Mouse (Mus musculus) inflammation-experienced regulatory T-cells, adult 6 months (primary cell): ENCODE results near the gene Fzd9. TPM values are rescaled to one million over a fixed set of nuclear protein-coding genes. Genes with fewer than 3 reads are reported as not detected.
"Not testable (repeated sequence)": the region's sequence is repeated elsewhere in the genome, so short reads cannot be mapped to it uniquely, and the experiment has no call there.

Experiments
- ATAC-seq: one replicate; pipeline ENCODE4 v1.8.0; 2017
- polyA plus RNA-seq, 3 experiments: library from polyadenylated mRNA; unstranded; fragments of 100-300 nt; shearing (Covaris generic); gene quantifications; one replicate each; pipeline ENCODE4 v1.2.1; 2017

The Fzd9 gene
- polyA plus RNA-seq, 3 experiments from 2014 or later: 0.15 TPM; not detected in 2

GRCm38 (mm10) chr5:135248956-135249676 lies 1.9 kb downstream of the Fzd9 start:
- no peak for ATAC-seq

- no peak for ATAC-seq
These were observed 3.7 kb downstream of the Fzd9 start for GRCm38 (mm10) chr5:135247337-135247736.

- no peak for ATAC-seq
These were observed 4.5 kb downstream of the Fzd9 start for GRCm38 (mm10) chr5:135246531-135246930.

- ATAC-seq: no peak
These were observed 7.9 kb downstream of the Fzd9 start for GRCm38 (mm10) chr5:135243166-135243565.

GRCm38 (mm10) chr5:135242608-135243007 lies 8.4 kb downstream of the Fzd9 start:
- ATAC-seq: no peak

GRCm38 (mm10) chr5:135242136-135242535 lies 8.9 kb downstream of the Fzd9 start:
- ATAC-seq: no peak

GRCm38 (mm10) chr5:135241474-135241873 lies 9.6 kb downstream of the Fzd9 start:
- ATAC-seq: no peak

- ATAC-seq: no peak
These were observed 12.2 kb downstream of the Fzd9 start for GRCm38 (mm10) chr5:135238832-135239231.

- ATAC-seq: no peak
These were observed 14.5 kb downstream of the Fzd9 start for GRCm38 (mm10) chr5:135236571-135236970.

- ATAC-seq: no peak
These were observed 17.7 kb downstream of the Fzd9 start for GRCm38 (mm10) chr5:135233166-135233920.

- no peak for ATAC-seq
These were observed 20.8 kb downstream of the Fzd9 start for GRCm38 (mm10) chr5:135230186-135230585.

- ATAC-seq: not testable (repeated sequence)
These were observed 25.2 kb downstream of the Fzd9 start for GRCm38 (mm10) chr5:135225879-135226278.

- no peak for ATAC-seq
These were observed 26.9 kb downstream of the Fzd9 start for GRCm38 (mm10) chr5:135224169-135224568.

GRCm38 (mm10) chr5:135222066-135222465 lies 29.0 kb downstream of the Fzd9 start:
- ATAC-seq: no peak

GRCm38 (mm10) chr5:135220941-135221340 lies 30.1 kb downstream of the Fzd9 start:
- no peak for ATAC-seq

- ATAC-seq: no peak
These were observed 34.2 kb downstream of the Fzd9 start for GRCm38 (mm10) chr5:135216871-135217270.

- ATAC-seq: no peak
These were observed 42.8 kb downstream of the Fzd9 start for GRCm38 (mm10) chr5:135208197-135208596.

- no peak for ATAC-seq
These were observed 48.3 kb downstream of the Fzd9 start for GRCm38 (mm10) chr5:135202763-135203162.

Other genes with a start within 250 kb of the Fzd9 start
- 10 to 100 TPM; 26.7 to 80.0 (median 60.4) TPM for gene Abhd11, start 242.1 kb downstream of the Fzd9 start, polyA plus RNA-seq
- 10 to 100 TPM in 2 of 3 experiments, 1 to 10 TPM in 1; 4.4 to 24.9 (median 20.8) TPM for gene Stx1a, start 227.7 kb downstream of the Fzd9 start, polyA plus RNA-seq
- gene Dnajc30, start 187.0 kb downstream of the Fzd9 start, polyA plus RNA-seq: 10 to 100 TPM; 18.9 to 32.0 (median 30.4) TPM
- 10 to 100 TPM; 63.3 to 71.1 (median 67.0) TPM for gene Bud23, start 186.3 kb downstream of the Fzd9 start, polyA plus RNA-seq
- gene Vps37d, start 173.0 kb downstream of the Fzd9 start, polyA plus RNA-seq: not detected
- gene Mlxipl, start 161.3 kb downstream of the Fzd9 start, polyA plus RNA-seq: not detected
- 1 to 10 TPM; 5.2 to 9.2 (median 5.8) TPM for gene Tbl2, start 101.6 kb downstream of the Fzd9 start, polyA plus RNA-seq
- 10 to 100 TPM; 39.0 to 55.4 (median 54.2) TPM for gene Bcl7b, start 82.9 kb downstream of the Fzd9 start, polyA plus RNA-seq
- 10 to 100 TPM; 25.0 to 27.5 (median 26.0) TPM for gene Baz1b, start 64.0 kb downstream of the Fzd9 start, polyA plus RNA-seq
- not detected for gene Fkbp6, start 98.8 kb upstream of the Fzd9 start, polyA plus RNA-seq
- gene Trim50, start 102.1 kb upstream of the Fzd9 start, polyA plus RNA-seq: not detected
- 10 to 100 TPM; 21.8 to 28.0 (median 23.3) TPM for gene Nsun5, start 118.7 kb upstream of the Fzd9 start, polyA plus RNA-seq
- 10 to 100 TPM; 13.2 to 18.7 (median 13.7) TPM for gene Pom121, start 143.3 kb upstream of the Fzd9 start, polyA plus RNA-seq